Mouse (Mus musculus) heart, embryonic 16.5 days (tissue): ENCODE data around the gene Crybb1. TPM values are rescaled to one million over a fixed set of nuclear protein-coding genes. Genes with fewer than 3 reads are reported as not detected.

Source experiments
- ATAC-seq: fragments of 200-750 bp; cut with Nextera tagmentation; replicated peaks from 2 replicates; pipeline ENCODE4 v1.8.0; 2017; ENCODE audit warnings: moderate number of reproducible peaks; ENCODE audit not compliant: insufficient read depth, low FRiP score; ENCODE audit errors: extremely low read depth
- H3K27ac ChIP-seq: fragments of 300-500 bp; sonication (generic); 2 replicates; pipeline ENCODE4 v1.5.1; 2014; ENCODE audit warnings: mild to moderate bottlenecking, low read length, control low read depth, moderate library complexity
- H3K27me3 ChIP-seq: fragments of 300-500 bp; sonication (generic); 2 replicates; pipeline ENCODE4 v1.6.1; 2014; ENCODE audit warnings: low read length, mixed read lengths; ENCODE audit not compliant: control insufficient read depth, insufficient read depth
- H3K36me3 ChIP-seq: fragments of 300-500 bp; sonication (generic); 2 replicates; pipeline ENCODE4 v1.6.1; 2014; ENCODE audit not compliant: control insufficient read depth, insufficient read depth
- H3K4me1 ChIP-seq: fragments of 300-500 bp; sonication (generic); 2 replicates; pipeline ENCODE4 v1.6.1; 2014; ENCODE audit warnings: low read length, mixed read lengths; ENCODE audit not compliant: control insufficient read depth, insufficient read depth
- H3K4me2 ChIP-seq: fragments of 300-500 bp; sonication (generic); 2 replicates; pipeline ENCODE4 v1.6.1; 2014; ENCODE audit warnings: low read depth, mild to moderate bottlenecking, control low read depth, low read length
- H3K4me3 ChIP-seq: fragments of 300-500 bp; sonication (generic); 2 replicates; pipeline ENCODE4 v1.5.1; 2014; ENCODE audit warnings: mild to moderate bottlenecking, control low read depth, low read length
- H3K9ac ChIP-seq: fragments of 300-500 bp; sonication (generic); 2 replicates; pipeline ENCODE4 v1.6.1; 2014; ENCODE audit warnings: low read length, control low read depth
- H3K9me3 ChIP-seq: fragments of 300-500 bp; sonication (generic); replicated peaks from 2 replicates; pipeline ENCODE4 v1.6.1; 2016; ENCODE audit warnings: low read length; ENCODE audit not compliant: control insufficient read depth
- WGBS: fragments of 180-500 bp; shearing (Covaris S2); extraction: QIAGEN DNeasy Blood & Tissue Kit; methylation state at CpG from one replicate; pipeline ENCODE4 v1.1.7; 2014; 5-methylcytosine and 5-hydroxymethylcytosine counted together
- polyA plus RNA-seq: library from polyadenylated mRNA; unstranded; fragments of >200 nt; fragmentation: Nextera tagmentation; extraction: Ambion mirVana; gene quantifications from 2 replicates; pipeline ENCODE4 v1.2.1, GENCODE M21; 2015

Gene Crybb1
- polyA plus RNA-seq, 1 experiment from 2014 or later, result 1.5 TPM

DNA sequence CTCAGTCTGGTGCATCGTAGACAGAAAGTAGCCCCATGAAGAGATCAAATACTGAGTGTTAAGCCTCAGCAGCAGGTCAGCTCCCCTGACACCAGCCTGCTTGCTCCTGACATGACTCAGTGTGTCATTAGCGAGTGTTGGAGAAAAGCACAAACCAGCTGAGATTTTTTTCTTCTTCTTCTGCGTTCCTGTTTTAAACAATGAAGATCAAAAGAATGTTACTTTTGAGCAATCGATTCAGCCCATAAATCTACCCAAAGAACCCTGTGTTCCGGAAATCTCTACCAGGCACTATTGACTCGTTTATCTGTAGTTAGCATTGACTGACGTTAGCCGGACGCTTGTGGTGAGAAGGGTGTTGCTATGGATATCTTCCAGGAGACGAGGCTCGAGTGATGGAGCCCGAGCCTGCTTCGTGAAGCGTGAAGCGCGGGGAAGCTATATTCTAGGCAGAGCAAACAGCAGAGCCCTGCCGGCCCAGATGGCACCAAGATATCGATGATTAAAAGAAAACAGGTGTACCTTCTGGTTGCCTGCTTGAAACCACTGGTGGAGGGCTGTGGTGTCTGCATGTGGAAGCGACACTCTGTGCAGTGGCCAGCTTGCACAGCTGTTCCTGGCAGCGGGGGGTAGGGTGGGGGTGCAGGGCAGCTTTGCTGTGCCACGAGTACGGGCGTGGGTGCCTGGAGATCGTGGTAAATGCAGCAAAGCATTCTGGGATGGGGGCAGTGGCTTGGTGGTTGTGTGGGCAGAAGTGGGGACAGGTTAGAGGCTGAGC is 15.3 kb downstream of the Crybb1 start:
- 42% methylated on average over 24 of the region's 24 CpGs for WGBS
- no peak overlapping the region for H3K27ac ChIP-seq
- no peak for ATAC-seq
- H3K4me3 ChIP-seq, result no peak overlapping the region
- peaks cover 38% of the 10 kb centered on the region for H3K27me3 ChIP-seq
- no peaks in the 10 kb centered on the region; the same call in 1 of the 2 replicates for H3K4me1 ChIP-seq
- no peak overlapping the region for H3K9ac ChIP-seq
- no peaks in the 10 kb centered on the region for H3K36me3 ChIP-seq
- H3K4me2 ChIP-seq, result no peak overlapping the region
- H3K9me3 ChIP-seq, result no peaks in the 10 kb centered on the region

DNA sequence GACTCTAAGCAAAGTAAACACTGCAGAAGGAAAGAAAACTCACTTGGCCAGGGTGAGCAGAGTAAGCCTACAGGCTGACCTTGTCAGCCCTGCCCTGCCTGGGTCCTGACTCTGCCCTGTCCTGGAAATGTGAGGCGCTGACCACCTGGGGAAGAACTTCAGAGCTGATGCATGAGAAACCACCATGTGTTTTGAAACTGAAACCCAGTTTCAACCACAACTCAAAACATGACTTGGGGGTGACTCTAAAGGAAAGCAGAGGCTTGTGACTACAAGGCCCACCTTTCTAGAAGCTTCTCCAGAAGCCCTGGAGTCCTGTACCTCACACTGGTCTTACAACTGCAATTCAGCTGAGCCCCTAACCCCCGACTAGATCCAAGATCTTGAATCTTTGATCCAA is 17.3 kb downstream of the Crybb1 start:
- Histone ChIP-seq H3K9me3 (no peaks in the 10 kb centered on the region), H3K36me3 (no peaks in the 10 kb centered on the region), H3K27ac (peak overlapping the region; percentile 29; the same call in 1 of the 2 replicates), H3K4me3 (no peak overlapping the region), H3K4me1 (peaks cover 7% of the 10 kb centered on the region), H3K27me3 (peaks cover 27% of the 10 kb centered on the region), H3K4me2 (no peak overlapping the region), H3K9ac (no peak overlapping the region)
- no peak for ATAC-seq
- WGBS, result 56% methylated on average over 2 of the region's 2 CpGs

DNA sequence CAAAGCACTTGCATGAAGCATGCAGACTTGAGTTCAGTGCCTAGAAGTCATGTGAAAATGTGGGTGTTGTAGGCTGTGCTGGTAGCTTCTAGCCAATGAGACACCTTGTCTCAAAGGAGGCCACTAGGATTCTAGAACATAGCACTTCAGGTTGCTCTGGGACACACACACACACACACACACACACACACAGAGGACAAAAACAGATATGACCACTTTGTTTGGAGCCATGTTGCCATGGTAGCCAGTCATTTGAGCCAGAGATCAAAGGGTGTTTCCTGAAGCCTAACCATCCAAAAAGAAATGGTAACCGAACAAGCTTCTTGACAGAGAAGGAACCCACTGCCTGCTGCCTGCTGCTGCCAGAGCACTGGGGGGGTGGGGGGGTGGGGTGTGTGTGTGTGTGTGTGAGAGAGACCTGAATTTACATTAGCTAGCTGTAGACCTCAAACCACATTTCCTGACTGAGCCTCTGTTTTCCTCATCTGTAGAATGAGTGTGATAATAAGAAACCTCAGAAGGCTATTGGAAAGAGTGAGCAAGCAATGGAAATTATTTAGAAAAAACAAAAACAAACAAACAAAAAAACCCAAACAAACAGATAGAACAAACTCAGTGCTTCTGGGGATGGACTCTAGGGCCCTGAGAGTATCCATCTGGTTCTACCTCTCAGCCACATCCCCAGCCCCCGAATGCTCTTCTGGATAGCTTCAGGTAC is 18.3 kb downstream of the Crybb1 start:
- WGBS, result 36% methylated on average over 2 of the region's 2 CpGs

DNA sequence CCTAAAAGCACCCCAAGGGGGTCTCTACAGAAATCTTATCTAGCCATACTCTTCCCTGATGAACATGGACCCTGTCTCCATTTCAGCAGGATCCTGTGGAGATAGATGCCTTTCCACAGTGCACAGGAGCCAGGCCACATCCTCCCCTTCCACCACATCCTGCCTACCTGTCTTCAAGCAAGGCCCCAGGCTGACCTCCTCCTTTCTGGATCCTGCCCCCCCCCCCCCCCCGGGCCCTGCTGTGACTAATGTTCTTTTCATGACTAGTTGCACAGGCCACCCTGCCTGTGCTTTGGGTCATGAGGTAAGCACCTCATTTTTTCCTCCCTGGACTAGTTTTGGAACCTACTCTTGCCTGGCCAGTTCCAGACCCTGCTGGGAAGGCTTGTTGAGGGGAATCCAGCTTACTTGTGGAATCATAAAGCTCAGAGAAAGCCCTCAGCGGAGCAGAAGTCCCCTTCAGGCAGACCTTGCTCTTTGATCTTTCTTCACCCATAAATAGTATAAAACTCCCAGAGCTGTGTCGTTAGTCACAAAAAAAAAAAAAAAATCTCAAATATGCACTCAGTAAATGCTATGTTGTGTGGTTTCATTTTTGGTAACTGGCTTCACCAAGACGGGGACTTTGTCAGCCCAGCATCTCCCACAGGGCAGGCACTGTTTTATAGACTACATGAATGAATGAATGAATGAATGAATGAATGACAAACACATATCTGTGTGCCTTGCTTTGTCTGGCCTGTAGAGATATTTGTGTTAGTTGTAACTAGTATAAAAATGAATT is 19.6 kb downstream of the Crybb1 start:
- no peak for ATAC-seq
- H3K36me3 ChIP-seq, result no peaks in the 10 kb centered on the region
- no peaks in the 10 kb centered on the region for H3K9me3 ChIP-seq
- no peak overlapping the region for H3K9ac ChIP-seq
- H3K4me2 ChIP-seq, result peak overlapping the region; percentile 82
- peaks cover 20% of the 10 kb centered on the region for H3K4me1 ChIP-seq
- H3K27ac ChIP-seq, result no peak overlapping the region
- H3K27me3 ChIP-seq, result peaks cover 7% of the 10 kb centered on the region
- WGBS, result 52% methylated on average over 4 of the region's 4 CpGs
- no peak overlapping the region; the same call in 1 of the 2 replicates for H3K4me3 ChIP-seq

More for the DNA sequence above, 18.3 kb downstream of the Crybb1 start:
- no peak overlapping the region for H3K27ac ChIP-seq
- H3K4me3 ChIP-seq, result no peak overlapping the region
- no peaks in the 10 kb centered on the region for H3K36me3 ChIP-seq
- peaks cover 7% of the 10 kb centered on the region for H3K4me1 ChIP-seq
- H3K9ac ChIP-seq, result no peak overlapping the region
- no peaks in the 10 kb centered on the region for H3K9me3 ChIP-seq
- H3K27me3 ChIP-seq, result peaks cover 18% of the 10 kb centered on the region
- H3K4me2 ChIP-seq, result no peak overlapping the region
- ATAC-seq, result no peak

DNA sequence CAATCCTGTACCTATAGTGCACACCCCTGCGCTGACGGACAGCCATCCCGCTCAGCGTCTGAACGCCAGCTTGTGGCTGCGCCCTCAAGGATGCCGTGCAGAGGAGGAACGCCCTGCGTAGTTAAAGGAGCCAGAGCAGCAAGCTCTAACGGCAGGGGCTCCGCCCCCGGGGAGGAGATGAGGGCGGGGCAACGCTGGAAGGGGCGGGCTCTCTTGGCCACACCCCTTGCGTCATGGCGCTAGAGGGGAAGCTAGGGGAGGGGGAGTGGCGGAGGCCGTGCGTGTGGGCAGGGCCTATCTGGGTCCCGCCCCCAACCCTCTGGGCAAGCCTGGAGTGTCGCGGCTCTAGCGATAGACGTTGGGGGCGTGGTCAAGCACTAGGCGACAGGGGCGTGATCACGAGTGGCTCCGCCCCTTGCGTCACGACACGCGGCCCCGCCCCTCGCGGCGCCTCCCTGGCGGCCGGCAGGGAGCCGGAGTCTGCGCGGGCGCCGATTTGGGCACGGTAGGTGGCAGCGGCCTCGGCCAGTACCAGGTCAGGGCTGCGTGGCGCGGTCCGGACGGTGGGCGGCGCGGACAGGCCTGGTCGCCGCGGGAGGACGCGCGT is 20.8 kb downstream of the Crybb1 start, which contains the start of gene Tpst2:
TSS of gene Tpst2 (plus strand) at position 425 of the 607 bp plus-strand sequence.
- Histone ChIP-seq H3K9ac (peak within 1 kb of the TSS; percentile 89), H3K4me2 (peak within 1 kb of the TSS; percentile 82), H3K36me3 (no peaks in the 10 kb centered on the region), H3K27me3 (0 out of 2 replicates have a peak, but pooled peaks cover 4% of the 10 kb centered on the region), H3K4me3 (peak within 1 kb of the TSS; percentile 85), H3K9me3 (no peaks in the 10 kb centered on the region), H3K27ac (peak within 1 kb of the TSS; percentile 67), H3K4me1 (peaks cover 30% of the 10 kb centered on the region)
- ATAC-seq, result peak; percentile 96
- under 1% methylated on average over 62 of the region's 62 CpGs for WGBS

DNA sequence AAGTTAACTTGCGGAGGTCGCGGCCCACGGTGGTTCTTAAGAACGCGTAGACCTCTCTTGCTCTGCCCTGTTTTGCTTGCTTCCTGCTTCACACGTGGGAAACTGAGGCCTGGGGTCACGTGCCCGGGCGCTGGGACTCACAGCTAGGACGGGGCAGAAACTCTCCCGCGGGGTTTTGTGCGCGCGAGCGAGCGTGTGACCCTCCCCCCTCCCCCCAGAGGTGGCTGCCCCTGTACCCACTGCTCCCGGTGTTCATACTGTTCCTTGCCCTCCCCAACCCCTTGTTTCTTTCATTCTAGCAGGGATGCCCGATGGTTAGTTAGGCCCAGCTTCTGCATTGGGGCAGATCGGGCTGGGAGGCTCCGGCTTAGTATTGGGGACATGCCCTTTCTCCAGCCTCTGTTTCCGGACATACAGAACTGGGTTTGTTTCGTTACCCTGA is 21.3 kb downstream of the Crybb1 start:
- Histone ChIP-seq H3K27me3 (0 out of 2 replicates have a peak, but pooled peaks cover 3% of the 10 kb centered on the region), H3K9me3 (no peaks in the 10 kb centered on the region), H3K4me2 (peak overlapping the region; percentile 78), H3K9ac (peak overlapping the region; percentile 89), H3K4me1 (peaks cover 33% of the 10 kb centered on the region), H3K36me3 (no peaks in the 10 kb centered on the region), H3K27ac (peak overlapping the region; percentile 65), H3K4me3 (peak overlapping the region; percentile 85)
- ATAC-seq, result peak; percentile 3
- WGBS, result under 1% methylated on average over 24 of the region's 24 CpGs

DNA sequence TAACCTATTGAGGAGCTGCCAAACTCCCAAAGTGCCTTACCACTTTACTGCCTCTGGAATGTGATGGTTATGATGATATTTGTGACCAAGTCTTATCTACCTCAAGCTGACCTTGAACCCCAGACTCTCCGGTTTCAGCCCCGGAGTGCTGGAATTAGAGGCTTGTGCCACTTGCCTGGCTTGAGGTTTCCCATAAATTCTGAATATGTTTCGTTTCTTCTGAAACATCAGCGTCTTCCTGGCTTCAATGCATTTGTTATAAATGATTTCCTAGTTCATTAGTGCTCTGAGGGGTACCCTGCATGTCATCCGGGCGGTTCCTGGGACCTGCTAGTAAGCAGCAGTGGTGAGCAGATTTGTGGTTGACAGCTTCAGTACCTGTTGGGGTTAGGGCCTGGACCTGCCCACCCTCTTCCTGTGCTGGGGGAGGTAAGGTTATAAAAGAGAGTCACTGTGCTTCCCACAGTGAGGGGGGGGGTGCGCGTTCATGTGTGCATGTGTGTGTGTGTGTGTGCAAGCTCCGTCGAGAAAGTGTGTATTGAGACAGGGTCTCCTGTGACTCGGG is 22.4 kb downstream of the Crybb1 start:
- H3K27ac ChIP-seq, result no peak overlapping the region
- no peaks in the 10 kb centered on the region for H3K36me3 ChIP-seq
- H3K27me3 ChIP-seq, result no peaks in the 10 kb centered on the region
- 80% methylated on average over 11 of the region's 11 CpGs for WGBS
- H3K9ac ChIP-seq, result peak overlapping the region; percentile 89; the same call in 1 of the 2 replicates
- H3K9me3 ChIP-seq, result no peaks in the 10 kb centered on the region
- no peak for ATAC-seq
- H3K4me1 ChIP-seq, result peaks cover 38% of the 10 kb centered on the region
- peak overlapping the region; percentile 85 for H3K4me3 ChIP-seq
- peak overlapping the region; percentile 78 for H3K4me2 ChIP-seq
